Mouse (Mus musculus) frontal cortex, postnatal 14 days (tissue): ENCODE data around the gene Klrb1.
"Not testable (repeated sequence)": the region's sequence is repeated elsewhere in the genome, so short reads cannot be mapped to it uniquely, and the experiment has no call there.

Experiments
- DNase-seq, 2 experiments: peaks; one replicate each; pipeline ENCODE4 v3.0.0; 2022; ENCODE audit warnings: low spot score in 2 of 2

Klrb1 gene

GRCm38 (mm10) chr6:128722959-128723358 lies at the start of gene Klrb1:
Gene Klrb1, minus strand, starts transcription at chr6:128723059.
- no peak for DNase-seq

GRCm38 (mm10) chr6:128769481-128770253 lies 46.8 kb upstream of the Klrb1 start:
- DNase-seq: no peak

- DNase-seq: no peak
Measured at GRCm38 (mm10) chr6:128768047-128768446, 45.2 kb upstream of the Klrb1 start.

- not testable (repeated sequence) for DNase-seq
Measured at GRCm38 (mm10) chr6:128766486-128767254, 43.8 kb upstream of the Klrb1 start.

GRCm38 (mm10) chr6:128765211-128765610 lies 42.4 kb upstream of the Klrb1 start:
- DNase-seq: no peak

- DNase-seq: no peak
Measured at GRCm38 (mm10) chr6:128764598-128764997, 41.7 kb upstream of the Klrb1 start.

- DNase-seq: peak; percentile 96 to 97
Measured at GRCm38 (mm10) chr6:128763736-128764523, 41.1 kb upstream of the Klrb1 start.

GRCm38 (mm10) chr6:128762892-128763670 lies 40.2 kb upstream of the Klrb1 start:
- DNase-seq: not testable (repeated sequence)

- DNase-seq: no peak
Measured at GRCm38 (mm10) chr6:128761144-128761540, 38.3 kb upstream of the Klrb1 start.

- peak; percentile 89 to 90 for DNase-seq
Measured at GRCm38 (mm10) chr6:128760416-128761143, 37.7 kb upstream of the Klrb1 start.

GRCm38 (mm10) chr6:128760016-128760415 lies 37.2 kb upstream of the Klrb1 start:
- peak; percentile 91 to 95 for DNase-seq

GRCm38 (mm10) chr6:128759221-128759950 lies 36.5 kb upstream of the Klrb1 start:
- DNase-seq: no peak

GRCm38 (mm10) chr6:128755402-128755763 lies 32.5 kb upstream of the Klrb1 start:
- not testable (repeated sequence) for DNase-seq

GRCm38 (mm10) chr6:128754748-128755401 lies 32.0 kb upstream of the Klrb1 start:
- not testable (repeated sequence) for DNase-seq

GRCm38 (mm10) chr6:128754265-128754664 lies 31.4 kb upstream of the Klrb1 start:
- DNase-seq: peak in 1 of 2 experiments; percentile 14

- peak; percentile 75 to 84 for DNase-seq
Measured at GRCm38 (mm10) chr6:128753610-128754224, 30.9 kb upstream of the Klrb1 start.

- not testable (repeated sequence) for DNase-seq
Measured at GRCm38 (mm10) chr6:128747006-128747405, 24.1 kb upstream of the Klrb1 start.

- DNase-seq: no peak
Measured at GRCm38 (mm10) chr6:128737445-128737844, 14.6 kb upstream of the Klrb1 start.

GRCm38 (mm10) chr6:128736100-128736499 lies 13.2 kb upstream of the Klrb1 start:
- no peak for DNase-seq
